ENCODE assay signal across 9 mouse cellular contexts in the genomic region with DNA sequence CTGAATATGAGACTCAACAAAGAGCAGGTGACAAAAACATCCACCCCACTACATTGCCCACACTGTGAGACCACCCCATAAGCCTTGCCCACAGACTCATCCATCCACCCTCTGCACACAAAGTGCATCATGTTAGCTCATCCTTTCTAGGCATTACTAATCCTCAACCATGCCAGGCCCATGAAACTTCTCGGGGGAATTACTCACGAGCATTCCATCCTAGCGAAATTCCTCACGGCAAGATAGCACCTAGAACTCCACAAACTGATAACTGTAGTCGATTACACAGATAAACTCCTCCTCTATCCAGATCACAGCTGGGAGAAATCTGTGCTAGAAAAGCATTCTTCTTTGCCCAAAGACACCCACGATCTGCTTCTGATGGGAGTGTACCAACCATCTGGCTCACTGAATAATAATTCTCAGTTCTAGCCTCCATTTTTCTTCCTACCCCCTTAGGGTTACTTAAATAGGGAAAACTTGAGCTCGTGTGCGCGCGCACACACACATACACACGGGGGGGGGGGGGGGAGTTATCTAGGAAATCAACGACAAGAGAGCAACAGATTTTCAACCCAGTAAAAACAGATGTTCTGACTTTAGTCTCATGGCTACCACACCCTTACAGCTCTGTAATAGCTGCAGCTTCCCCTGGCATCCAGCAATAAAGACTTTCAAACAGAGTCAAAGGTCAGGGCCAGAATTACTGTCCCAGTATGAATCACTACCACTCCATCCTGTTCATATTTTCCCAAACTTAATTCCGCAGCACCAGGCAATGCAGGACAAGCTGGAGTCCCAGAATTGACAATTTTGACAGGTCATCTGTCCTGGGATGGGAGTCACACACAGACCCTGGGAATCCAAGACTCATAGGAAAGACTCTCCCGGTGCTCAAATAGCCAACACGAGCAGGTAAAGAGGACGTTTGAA. TPM values are rescaled to one million over a fixed set of nuclear protein-coding genes. Genes with fewer than 3 reads are reported as not detected.
DNase-seq lines count a peak whose midpoint lies in the region; ATAC-seq and TF ChIP-seq lines count a peak whose summit lies in the region.
"Had no signal": no experiment of that assay in that cellular context is flagged by ENCODE, and none has a peak within 500 bp of the region (broad histone marks: within the 10 kb centered on the region; RNA-seq: fewer than 3 reads in every experiment).

No protein-coding gene starts in this region.

- intact Hi-C loops in left cerebral cortex, adult 2 months (cut with DNase I) = no loop called here

- H3K36me3 ChIP-seq in hindbrain, embryonic 15.5 days = no peaks in the 10 kb centered on the region
- no peaks in the 10 kb centered on the region for H3K36me3 ChIP-seq in midbrain, embryonic 16.5 days (ENCODE audit: control insufficient read depth, insufficient read depth, low read length)

- H3K9ac ChIP-seq in hindbrain, embryonic 15.5 days = peak overlapping the region; percentile 4; the same call in 1 of the 2 replicates
- no peak overlapping the region; the same call in 1 of the 2 replicates for H3K9ac ChIP-seq in midbrain, embryonic 16.5 days (ENCODE audit: low read depth, low read length)

- no peaks in the 10 kb centered on the region for H3K27me3 ChIP-seq in hindbrain, embryonic 15.5 days
- H3K27me3 ChIP-seq in midbrain, embryonic 16.5 days (ENCODE audit: control insufficient read depth, insufficient read depth, low read depth, low read length) = no peaks in the 10 kb centered on the region

- no peak for ATAC-seq in hindbrain, embryonic 15.5 days (ENCODE audit: low FRiP score, low read depth)
- no peak for ATAC-seq in midbrain, embryonic 16.5 days

- DNase-seq in adrenal gland, adult (ENCODE audit: inconsistent age in 2 of 2, low spot score in 1 of 2) = peak; percentile 58 to 86
- no peak for DNase-seq in adrenal gland, postnatal 10 days
- no peak for DNase-seq in left cerebral cortex, adult 2 months (ENCODE audit: extremely low spot score in 1 of 2, low spot score in 2 of 2)
- DNase-seq in left cerebral cortex, adult 11 months (ENCODE audit: low spot score) = no peak
- DNase-seq in urinary bladder, postnatal 14 days (ENCODE audit: low spot score) = no peak
- DNase-seq in right cerebral cortex, postnatal 25 days = no peak
- DNase-seq: cerebellum, adult 8-10 months had no signal

- peak overlapping the region; percentile 96 for H3K4me2 ChIP-seq in hindbrain, embryonic 15.5 days
- H3K4me2 ChIP-seq in midbrain, embryonic 16.5 days (ENCODE audit: low read length) = peak overlapping the region; percentile 83

- H3K4me3 ChIP-seq in left cerebral cortex, adult 2 months = peak overlapping the region; percentile 84; the same call in 1 of the 2 replicates
- no peak overlapping the region for H3K4me3 ChIP-seq in hindbrain, embryonic 15.5 days
- H3K4me3 ChIP-seq in midbrain, embryonic 16.5 days (ENCODE audit: low read depth, low read length) = no peak overlapping the region

- H3K4me1 ChIP-seq in hindbrain, embryonic 15.5 days (replicated peaks) = peaks cover 38% of the 10 kb centered on the region
- H3K4me1 ChIP-seq in midbrain, embryonic 16.5 days (ENCODE audit: control insufficient read depth, insufficient read depth, low read length) = peaks cover 21% of the 10 kb centered on the region

- TF ChIP-seq CTCF in left cerebral cortex, adult 2 months (IDR thresholded peaks at IDR 0.05) = no peak

- no peaks in the 10 kb centered on the region for H3K9me3 ChIP-seq in hindbrain, embryonic 15.5 days
- H3K9me3 ChIP-seq in midbrain, embryonic 16.5 days (replicated peaks; ENCODE audit: control insufficient read depth, low read length, poor library complexity, severe bottlenecking) = no peaks in the 10 kb centered on the region

- H3K27ac ChIP-seq in left cerebral cortex, adult 2 months = peak overlapping the region; percentile 78
- H3K27ac ChIP-seq in hindbrain, embryonic 15.5 days (replicated peaks) = no peak overlapping the region
- no peak overlapping the region for H3K27ac ChIP-seq in midbrain, embryonic 16.5 days (ENCODE audit: low read length)

- 76% methylated on average over 16 of the region's 16 CpGs for WGBS in hindbrain, embryonic 15.5 days
- 81% methylated on average over 15 of the region's 16 CpGs for WGBS in midbrain, embryonic 16.5 days

RNA-seq across cellular contexts. Expression of a gene that starts 2.1 kb away (rescaled TPM):
- 10 to 100 TPM; 26.6 to 30.2 TPM for total RNA-seq in adrenal gland, postnatal 10 days (2021)
- total RNA-seq in left cerebral cortex, adult 2 months (2021) = 10 to 100 TPM; 82.1 to 88.2 TPM
- 99.6 and 99.8 TPM in 2 replicates for polyA plus RNA-seq in hindbrain, embryonic 15.5 days (2015; fragmentation: Nextera tagmentation; extraction: Ambion mirVana)
- polyA plus RNA-seq in midbrain, embryonic 16.5 days (2015; fragmentation: Nextera tagmentation; extraction: Ambion mirVana) = 110 and 117 TPM in 2 replicates

RNA-seq across cellular contexts. Expression of a gene that starts 2.2 kb away (rescaled TPM):
- total RNA-seq in adrenal gland, postnatal 10 days (2021) = 10 to 100 TPM; 33.6 to 40.6 TPM
- total RNA-seq in left cerebral cortex, adult 2 months (2021) = 10 to 100 TPM; 20.3 to 22.1 TPM
- polyA plus RNA-seq in hindbrain, embryonic 15.5 days (2015; fragmentation: Nextera tagmentation; extraction: Ambion mirVana) = 10.2 and 11.3 TPM in 2 replicates
- 8.3 and 8.9 TPM in 2 replicates for polyA plus RNA-seq in midbrain, embryonic 16.5 days (2015; fragmentation: Nextera tagmentation; extraction: Ambion mirVana)

Comparison
In these comparisons a context has a peak if more than half of its experiments do, and no peak if none do; other contexts are left out.
1. DNase-seq: peak in adrenal gland, adult (2 of 2); none in adrenal gland, postnatal 10 days (single experiment), left cerebral cortex, adult 2 months (0 of 2), left cerebral cortex, adult 11 months (single experiment), urinary bladder, postnatal 14 days (single experiment) and right cerebral cortex, postnatal 25 days (single experiment).